Mouse (Mus musculus): ENCODE measurements around the gene Tmem14c.
"Not testable (repeated sequence)": the region's sequence is repeated elsewhere in the genome, so short reads cannot be mapped to it uniquely, and the experiment has no call there.

Gene Tmem14c

DNA sequence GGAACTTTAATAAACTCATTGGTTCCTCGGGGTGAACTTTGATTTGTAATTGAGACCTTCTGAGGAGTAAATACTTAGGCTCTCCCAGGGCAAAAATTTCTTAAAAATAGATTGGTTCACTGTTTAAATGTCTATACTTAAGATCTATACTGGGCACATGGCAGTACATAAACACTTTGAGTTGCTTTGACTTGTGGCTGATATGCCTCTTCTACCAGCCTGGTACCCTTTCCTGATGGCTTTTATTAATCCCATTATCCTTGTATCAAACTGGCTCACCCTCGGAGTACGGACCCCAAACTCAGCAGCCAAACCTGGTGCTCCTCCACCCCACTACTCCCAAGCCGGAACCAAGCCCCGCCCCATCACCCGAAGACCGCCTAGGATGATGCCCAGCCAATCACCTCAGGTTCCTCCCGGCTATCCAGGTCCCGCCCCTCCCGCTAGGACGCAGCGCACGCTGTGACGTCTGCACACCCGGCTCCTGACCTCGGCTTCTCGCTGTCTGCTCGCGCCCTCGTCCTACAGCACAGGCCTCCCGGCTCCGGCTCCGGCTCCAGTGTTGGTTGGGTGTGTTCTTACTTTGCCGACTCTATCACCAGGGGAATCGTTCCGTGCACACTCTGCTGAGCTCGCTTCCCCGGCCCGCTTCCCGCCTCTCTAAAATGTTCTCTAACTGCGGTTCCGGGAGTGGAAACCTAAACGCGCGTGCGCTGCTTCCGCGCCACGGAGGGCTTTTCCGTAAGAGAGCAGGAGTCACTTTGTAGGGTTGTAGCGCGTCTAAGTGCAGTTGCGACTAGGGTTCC is at the start of gene Tmem14c:
Gene Tmem14c, plus strand, starts transcription at position 464 of the 806 bp plus-strand sequence.
- peak; percentile 89 to 95 for DNase-seq (ENCODE audit: low spot score in 2 of 2)

DNA sequence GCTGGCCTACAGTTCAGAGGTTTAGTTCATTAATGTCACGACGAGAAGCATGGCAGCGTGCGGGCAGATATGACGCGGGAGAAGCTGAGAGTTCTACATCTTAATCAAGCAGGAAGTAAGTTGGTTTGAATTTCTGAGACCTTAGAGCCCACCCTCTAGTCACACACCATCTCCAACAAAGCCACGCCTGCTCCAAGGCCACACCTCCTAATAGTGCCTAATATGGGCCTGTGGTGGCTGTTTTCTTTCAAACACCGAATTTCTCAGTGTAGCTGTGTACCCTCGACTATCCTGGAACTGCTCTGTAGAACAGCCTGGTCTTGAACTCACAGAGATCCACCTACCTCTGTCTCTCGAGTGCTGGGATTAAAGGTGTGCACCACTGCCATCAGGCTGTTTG is 48.5 kb upstream of the Tmem14c start:
- no peak for DNase-seq (ENCODE audit: low spot score in 2 of 2)

DNA sequence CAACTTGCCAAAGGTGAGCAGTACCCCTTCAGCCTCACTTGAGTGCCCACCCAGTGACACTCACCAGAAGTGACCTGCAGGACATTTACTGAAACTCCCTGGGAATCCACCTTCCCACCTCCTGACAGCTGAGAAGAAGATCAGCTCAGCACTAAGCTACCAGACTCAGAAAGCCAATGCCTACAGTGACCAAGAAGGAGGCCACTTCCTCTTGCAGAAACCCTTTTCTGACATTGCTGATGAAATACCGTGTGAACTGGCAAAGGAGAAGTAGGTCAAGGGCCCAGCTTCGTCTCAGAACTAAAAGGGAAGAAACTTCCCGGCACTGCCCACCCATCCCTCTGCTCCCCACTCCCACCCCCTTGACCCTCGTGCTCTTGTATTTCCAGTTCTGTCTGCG is 47.5 kb upstream of the Tmem14c start:
- DNase-seq (ENCODE audit: low spot score in 2 of 2) = no peak

DNA sequence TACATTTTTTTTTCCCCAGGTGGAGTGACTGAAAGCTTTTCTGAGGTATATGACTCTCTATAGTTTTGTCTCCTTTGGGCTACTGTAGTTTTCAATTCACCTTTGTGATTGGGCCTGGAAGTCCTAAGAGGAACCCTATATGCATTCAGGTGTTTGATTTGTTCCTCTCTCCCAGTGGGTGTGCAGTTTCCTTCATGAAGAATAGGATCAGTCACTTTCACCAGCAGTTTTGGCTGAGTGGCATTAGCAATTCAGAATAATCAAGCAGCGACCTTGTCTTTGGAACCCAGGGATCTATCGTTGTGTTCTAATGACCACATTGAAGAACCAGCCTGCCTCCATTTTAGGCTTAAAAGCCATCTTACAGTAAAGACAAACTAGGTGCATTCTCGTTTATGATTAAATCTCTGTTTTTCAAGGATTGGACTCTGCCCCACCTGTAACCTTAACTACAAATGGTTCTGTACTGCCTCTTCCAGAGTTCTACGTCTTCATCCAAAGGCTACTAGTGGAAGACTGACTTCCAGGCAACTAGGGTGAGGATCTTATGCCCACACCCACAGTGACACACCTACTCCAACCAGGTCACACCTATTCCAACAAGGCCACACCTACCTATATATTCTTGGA is 46.2 kb upstream of the Tmem14c start:
- no peak for DNase-seq (ENCODE audit: low spot score in 2 of 2)

DNA sequence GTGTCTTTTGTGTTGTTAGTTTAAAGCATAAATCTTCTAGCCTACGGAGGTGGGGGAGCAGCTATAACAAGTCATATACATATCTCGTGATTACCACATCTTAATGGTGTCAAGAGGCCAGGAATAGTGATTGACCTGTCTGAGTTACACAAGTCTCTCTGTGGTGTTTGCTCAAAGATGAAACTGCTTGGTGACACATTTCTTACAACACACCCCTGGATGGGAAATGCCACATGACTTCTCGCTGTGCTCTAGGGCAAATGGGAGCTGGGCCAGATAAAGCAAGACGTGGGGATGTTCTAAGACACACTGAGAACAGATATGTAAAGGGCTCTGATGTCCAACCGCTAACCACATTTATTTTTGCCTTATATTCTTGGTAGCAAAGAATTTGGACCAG is 44.8 kb upstream of the Tmem14c start:
- no peak for DNase-seq (ENCODE audit: low spot score in 2 of 2)

DNA sequence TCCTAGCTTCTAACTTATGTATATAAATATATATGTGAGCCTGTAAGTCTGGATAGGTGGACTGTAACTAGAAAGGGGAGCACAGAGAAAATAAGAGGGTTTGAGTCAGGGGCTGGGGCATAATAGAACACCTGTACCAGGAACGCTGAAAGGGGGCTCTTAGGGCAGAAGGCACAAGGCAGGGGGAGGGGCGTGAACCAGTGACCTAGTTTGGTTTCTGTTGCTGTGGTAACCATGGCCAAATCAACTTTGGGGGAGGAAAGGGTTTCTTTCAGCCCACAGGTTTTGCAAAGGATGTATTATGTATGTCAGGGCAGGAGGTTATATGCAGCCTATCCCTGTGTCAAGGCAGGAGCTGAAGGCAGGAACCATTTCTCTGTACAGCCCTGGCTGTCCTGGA is 44.3 kb upstream of the Tmem14c start:
- no peak for DNase-seq (ENCODE audit: low spot score in 2 of 2)

DNA sequence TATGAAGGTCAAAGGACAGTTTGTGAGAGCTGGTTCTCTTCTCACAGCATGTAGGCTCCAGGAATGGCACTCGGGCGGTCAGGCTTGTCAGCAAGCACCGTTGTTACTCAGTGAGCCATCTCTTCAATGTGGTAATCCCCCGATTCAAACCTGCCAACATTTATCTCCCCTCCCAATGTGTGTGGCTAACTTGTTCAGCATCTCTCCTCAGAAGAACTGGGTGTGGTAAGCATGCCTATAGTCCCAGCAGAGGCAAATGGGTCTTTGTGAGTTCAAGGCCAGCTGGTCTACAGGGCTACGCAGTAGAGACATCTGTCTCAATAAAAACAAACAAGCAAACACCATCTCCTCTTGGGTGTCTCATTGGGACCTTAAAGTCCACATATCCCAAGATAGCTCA is 43.1 kb upstream of the Tmem14c start:
- no peak for DNase-seq (ENCODE audit: low spot score in 2 of 2)

DNA sequence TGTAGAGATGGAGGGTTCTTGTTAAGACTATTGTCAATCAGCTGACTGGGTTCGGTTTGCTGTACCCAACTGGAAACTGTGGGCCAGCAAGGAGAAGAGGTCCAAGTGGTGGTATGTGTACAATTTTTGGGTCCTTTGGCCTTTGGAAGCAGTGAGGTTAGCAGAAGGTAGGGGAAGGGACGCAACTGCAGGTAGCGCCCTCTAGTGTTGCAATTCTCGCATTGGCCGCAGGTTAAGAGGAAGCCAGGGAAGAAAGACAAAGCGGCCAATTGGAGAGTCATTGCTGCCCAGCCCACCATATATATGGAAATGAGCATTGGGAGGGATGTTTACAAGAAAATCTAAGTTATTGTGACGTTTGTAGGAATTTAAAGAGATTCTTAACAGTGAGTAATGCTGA is 38.5 kb upstream of the Tmem14c start:
- no peak for DNase-seq (ENCODE audit: low spot score in 2 of 2)

DNA sequence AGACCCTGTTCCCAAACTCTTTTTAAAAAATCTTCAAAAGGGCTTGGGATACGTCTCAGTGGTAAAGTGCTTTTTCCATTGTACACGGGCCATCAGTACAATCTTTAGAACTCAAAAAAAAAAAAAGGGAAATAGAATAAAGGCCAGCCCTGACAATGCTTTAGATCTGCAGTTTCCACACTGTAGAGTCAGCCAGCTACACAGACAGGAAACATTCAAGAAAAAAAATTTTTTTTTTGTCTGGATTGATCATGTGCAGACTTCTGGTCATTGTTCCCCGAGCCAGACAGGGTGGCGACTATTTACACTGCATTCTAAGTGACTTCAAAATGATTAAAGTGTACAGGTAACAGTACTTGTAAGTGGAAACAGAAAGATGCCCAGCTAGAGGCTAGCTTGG is 37.4 kb upstream of the Tmem14c start:
- no peak for DNase-seq (ENCODE audit: low spot score in 2 of 2)

DNA sequence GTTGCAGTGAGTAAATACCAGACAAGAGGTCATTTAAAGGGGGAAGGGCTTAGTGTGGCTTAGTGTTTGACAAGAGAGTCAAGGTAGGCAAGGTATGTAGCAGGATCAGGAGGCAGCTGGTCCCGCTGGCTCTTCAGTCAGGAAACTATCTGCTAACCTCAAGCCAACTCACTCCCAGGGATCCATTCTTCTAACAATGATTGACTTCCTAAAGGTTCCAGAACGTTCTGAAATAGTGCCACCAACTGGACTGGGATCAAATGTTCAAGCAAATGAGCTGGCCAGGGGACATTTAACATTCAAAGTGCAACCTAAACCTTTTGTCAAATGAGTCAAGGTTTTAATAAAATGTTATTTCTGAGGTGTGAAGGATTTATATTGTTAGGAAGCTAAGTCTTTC is 36.8 kb upstream of the Tmem14c start:
- DNase-seq (ENCODE audit: low spot score in 2 of 2) = no peak

DNA sequence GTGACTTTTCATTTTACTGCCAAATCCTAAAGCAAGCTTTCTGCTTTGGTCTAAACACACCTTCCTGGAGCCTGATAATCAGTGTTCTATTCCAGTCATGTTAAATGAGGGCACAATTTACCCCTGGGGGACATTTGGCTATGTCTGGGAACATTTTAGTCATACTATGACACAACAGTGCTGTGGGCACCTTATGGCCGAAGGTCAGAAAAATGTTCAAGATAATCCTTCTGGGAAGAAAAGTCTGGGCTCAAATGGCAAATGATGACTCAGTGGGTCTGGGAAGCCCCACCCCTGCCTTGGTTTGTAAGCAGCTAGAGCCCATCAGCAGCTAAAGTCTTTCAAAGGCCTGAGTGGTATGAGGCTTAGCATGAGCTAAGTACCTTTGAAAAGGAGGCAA is 33.3 kb upstream of the Tmem14c start:
- DNase-seq (ENCODE audit: low spot score in 2 of 2) = no peak

DNA sequence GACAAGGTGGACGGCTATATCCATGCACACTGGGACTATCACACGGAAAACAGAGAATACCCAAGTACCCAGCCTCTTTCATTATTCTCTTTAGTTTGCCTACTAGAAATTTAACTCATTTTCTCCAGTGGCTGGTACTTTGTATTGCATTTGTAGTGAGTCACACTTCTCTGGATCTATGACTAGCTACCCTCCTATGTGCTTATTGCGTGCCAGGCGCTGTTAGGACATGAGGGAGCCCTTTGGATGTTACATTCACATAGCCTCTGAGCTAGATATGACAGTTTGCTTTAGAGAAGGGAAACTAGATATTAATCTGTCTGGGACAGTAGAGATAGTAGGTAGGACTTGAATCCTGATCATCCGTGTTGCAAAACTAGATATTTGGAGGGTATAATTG is 30.0 kb upstream of the Tmem14c start:
- DNase-seq (ENCODE audit: low spot score in 2 of 2) = no peak

DNA sequence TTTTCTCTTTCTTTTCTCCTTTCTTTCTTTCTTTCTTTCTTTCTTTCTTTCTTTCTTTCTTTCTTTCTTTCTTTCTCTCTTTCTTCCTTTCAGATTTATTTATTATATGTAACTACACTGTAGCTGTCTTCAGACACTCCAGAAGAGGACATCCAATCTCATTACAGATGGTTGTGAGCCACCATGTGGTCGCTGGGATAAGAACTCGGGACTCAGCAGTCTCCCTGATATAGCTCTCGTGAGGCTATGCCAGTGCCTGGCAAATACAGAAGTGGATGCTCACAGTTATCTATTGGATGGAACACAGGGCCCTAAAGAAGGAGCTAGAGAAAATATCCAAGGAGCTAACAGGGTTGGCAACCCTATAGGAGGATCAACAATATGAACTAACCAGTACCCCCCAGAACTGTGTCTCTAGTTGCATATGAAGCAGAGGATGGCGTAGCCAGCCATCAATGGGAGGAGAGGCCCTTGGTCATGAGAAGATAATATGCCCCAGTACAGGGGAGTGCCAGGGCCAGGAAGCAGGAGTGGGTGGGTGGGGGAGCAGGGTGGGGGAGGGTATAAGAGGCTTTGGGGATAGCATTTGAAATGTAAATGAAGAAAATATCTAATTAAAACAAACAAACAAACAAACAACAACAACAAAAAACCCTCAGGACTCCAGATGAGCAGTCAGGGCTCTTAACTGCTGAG is 28.3 kb upstream of the Tmem14c start:
- DNase-seq (ENCODE audit: low spot score in 2 of 2) = not testable (repeated sequence)

DNA sequence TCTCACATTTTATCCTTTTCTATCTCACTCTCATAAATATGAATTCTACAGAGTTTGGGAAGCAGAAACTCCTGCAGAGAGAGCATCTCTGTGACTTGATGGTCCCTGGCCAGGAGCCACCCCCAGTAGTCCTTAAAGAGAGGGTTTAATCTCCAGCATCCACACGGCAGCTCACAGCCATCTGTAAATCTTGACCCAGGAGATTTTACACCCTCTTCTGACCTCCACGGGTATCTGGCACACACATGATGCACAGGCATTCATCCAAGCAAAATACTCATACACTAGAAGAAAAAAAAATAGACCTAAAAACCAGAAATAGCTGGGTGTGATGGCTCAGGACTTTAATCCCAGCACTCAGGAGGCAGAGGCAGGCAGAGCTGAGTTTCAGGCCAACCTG is 27.7 kb upstream of the Tmem14c start:
- DNase-seq (ENCODE audit: low spot score in 2 of 2) = no peak

DNA sequence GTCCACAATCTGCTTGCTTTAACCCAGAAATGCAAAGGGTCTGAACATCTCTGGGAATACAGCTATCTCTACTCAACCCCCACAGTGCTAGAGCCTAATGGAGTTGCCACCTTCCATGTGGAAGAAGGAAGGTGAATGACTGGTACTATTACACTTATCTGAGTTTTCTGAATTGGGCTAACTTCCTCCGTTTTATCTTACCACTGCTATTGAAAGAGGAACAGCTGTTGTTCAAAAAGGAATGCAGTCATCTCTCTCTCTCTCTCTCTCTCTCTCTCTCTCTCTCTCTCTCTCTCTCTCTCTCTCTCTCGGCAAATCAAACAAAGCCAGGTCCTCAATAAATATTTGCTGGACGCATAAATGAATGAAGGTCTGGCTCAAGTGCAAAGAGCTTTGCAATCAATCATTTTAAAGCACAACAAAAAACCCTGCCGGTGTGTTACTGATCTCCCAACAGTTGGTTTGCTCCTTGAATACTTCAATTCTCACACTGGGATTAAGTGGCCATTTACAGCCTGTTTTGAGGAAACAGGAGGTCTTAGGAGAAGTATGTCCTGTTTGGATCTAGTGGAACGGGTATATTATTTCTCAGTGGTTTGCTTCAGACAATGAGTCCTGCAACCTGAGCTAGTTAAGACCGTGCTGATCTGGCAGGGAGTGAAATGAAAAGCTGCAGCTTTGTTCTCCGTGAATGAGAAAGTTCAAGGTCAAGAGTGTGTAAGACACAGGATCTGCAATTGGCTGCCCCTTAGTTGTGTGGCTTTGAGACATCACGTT is 21.4 kb upstream of the Tmem14c start:
- no peak for DNase-seq (ENCODE audit: low spot score in 2 of 2)

DNA sequence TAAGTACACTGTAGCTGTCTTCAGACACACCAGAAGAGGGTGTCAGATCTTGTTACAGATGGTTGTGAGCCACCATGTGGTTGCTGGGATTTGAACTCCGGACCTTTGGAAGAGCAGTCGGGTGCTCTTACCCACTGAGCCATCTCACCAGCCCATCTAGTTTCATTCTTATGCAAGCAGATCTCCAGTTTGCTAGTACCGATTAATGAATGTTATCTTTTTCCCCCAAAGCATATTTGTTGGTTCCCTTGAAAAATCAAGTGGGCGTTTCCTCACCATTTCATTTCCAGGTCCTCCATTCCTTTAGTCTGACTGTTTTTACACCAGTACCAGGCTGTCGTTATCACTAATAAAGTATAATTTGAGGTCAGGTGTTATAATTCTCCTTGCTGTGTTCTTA is 17.6 kb upstream of the Tmem14c start:
- DNase-seq (ENCODE audit: low spot score in 2 of 2) = not testable (repeated sequence)

DNA sequence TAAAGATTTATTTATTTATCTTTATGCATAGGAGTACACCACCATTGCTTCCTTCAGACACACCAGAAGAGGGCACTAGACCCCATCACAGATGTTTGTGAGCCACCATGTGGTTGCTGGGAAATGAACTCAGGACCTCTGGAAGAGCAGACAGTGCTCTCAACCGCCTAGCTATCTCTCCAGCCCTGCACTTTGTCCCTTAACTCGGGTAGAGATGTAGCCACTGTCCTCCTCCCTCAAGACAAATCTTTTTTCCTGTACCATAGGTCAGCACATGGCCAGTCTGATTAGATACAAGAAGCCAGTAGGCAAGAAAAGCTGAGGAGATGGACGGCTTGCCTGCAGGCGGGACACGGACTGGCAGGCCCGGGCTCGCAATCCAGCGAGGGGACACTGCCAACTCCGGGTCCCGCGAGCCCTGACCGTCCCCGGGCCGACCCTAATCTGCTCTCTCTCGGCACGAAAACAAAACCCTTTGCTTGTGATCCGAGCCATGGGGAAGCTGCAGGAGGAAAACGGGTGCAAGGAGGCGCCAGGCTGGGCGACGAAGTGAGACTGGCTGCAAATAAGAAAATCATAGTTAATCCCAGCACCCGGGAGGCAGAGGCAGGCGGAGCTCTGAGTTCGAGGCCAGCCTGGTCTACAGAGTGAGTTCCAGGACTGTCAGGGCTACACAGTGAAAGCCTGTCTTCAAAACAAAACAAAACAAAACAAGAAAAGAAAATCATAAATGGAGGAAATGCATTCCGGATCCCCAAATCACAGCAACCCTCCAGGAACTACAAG is 15.8 kb upstream of the Tmem14c start:
- peak; percentile 48 to 65 for DNase-seq (ENCODE audit: low spot score in 2 of 2)

DNA sequence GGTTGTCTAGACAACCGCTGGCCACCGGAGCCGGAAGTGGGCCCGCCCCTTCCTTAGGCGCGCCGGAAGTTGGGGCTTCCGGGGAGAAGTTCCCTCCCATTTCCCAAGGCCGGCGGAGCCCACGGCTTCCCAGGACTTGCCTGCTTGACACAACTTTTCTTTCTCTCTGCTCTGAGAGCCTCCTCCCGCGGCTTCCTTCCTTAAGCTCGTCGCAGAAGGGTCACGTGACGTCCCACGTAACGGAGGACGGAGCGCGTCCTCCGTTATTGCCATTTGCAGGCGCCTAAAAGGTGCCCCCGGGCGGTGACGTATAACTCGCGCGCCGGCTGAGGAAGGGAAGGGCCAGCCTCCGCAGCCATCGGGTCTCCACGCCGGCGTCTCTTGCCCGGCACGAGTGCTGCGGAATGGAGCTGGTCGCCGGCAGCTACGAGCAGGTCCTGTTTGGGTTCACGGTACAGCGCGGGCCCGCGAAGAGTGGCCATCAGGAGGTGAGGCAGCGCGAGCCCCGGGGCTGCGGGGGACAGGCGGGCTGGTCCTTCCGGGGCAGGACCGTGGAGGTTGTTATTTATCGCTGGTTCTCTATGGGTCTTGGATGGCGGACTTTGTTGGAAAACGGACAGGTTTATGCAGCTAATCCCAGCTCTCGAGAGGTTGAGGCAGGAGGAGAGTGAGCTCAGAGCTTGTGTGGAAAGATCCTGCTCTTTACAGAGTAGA is 15.0 kb upstream of the Tmem14c start, which contains the start of gene Pak1ip1:
Gene Pak1ip1, plus strand, starts transcription at position 98 of the 714 bp plus-strand sequence.
- DNase-seq (ENCODE audit: low spot score in 2 of 2) = peak; percentile 90

DNA sequence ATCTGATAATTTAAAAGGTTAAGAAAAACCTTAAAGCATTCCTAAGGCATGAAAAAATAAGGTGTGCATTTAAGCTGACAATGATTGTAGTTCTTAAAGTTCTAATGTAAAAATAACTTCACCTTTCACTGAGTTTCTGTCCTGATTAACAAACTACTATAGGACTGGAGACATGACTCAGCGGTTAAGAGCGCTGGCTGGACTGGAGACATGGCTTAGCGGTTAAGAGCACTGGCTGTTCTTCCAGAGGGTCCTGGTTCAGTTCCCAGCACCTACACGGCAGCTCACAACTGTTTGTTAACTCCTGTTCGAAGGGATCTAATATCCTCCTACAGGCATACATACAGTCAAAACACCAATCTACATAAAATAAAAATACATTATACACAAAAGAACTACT is 14.1 kb upstream of the Tmem14c start:
- no peak for DNase-seq (ENCODE audit: low spot score in 2 of 2)

DNA sequence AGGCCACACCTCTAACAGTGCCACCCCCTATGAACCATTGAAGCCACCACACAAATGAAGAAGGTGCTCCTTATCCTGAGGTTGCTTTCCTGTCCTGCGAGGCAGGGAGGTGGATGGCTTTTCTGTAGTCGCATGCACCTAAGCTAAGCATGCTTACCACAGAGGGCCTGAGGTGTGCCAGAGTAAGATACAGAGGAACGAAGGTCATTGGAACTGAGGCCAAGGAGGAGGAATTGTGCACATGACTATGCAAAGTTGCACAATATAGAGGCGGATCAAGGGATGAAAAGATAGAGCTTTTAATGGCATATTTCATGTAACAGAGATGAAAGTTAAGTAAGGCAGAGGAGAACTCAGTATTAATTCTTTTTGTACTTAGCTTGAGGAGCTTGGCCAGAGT is 9.8 kb upstream of the Tmem14c start:
- DNase-seq (ENCODE audit: low spot score in 2 of 2) = no peak

DNA sequence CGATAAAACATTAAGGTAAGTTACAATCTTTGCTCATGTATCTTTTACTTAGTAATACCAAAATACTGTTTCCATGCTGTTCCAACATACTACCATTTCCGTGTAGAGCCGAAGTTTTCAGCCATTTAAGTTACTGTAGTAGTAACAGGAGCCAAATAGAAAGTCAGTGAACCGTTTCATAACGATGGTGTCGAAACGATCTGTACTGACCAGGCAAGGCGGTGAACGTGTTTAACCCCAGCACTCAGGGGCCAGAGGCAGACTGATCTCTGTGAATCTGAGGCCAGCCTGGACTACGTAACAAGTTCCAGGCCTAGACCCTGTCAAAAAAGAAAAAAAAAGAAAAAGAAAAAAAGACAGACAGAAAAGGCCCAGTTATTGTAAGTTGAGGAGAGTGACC is 7.8 kb upstream of the Tmem14c start:
- DNase-seq (ENCODE audit: low spot score in 2 of 2) = no peak

All from urinary bladder, postnatal 4 days (tissue).